Mouse (Mus musculus): ENCODE results near the gene Atp2a1.
"Not testable (repeated sequence)": the region's sequence is repeated elsewhere in the genome, so short reads cannot be mapped to it uniquely, and the experiment has no call there.

Atp2a1 gene

GRCm38 (mm10) chr7:126463004-126463403, at the start of gene Atp2a1:
TSS of gene Atp2a1 (minus strand) at chr7:126463108.
- DNase-seq = no peak

DNA sequence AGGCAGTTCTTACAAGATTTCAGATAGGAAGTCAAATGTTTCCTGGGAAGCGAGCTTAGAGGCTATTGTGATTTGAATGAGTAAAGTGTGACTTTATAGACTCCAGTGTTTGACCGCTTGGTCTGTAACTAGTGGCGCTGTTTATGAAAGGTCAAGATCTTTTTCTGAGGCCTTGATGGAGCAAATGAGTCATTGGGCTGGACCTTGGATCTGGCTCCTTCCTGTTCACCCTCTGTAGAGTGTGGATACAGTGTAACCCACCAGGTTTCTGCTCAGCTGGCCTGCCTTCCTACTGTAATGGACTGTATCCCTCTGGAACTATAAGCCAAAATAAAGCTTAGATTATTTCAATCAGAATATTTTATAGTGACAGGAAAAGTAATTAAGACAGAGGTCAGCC, 48.4 kb upstream of the Atp2a1 start:
- no peak for DNase-seq

- no peak for DNase-seq
These were observed 44.3 kb upstream of the Atp2a1 start for GRCm38 (mm10) chr7:126507126-126507778.

GRCm38 (mm10) chr7:126504913-126505312, 42.0 kb upstream of the Atp2a1 start:
- peak; percentile 33 for DNase-seq

- peak; percentile 99 for DNase-seq
These were observed 40.5 kb upstream of the Atp2a1 start, which contains the start of gene Atxn2l for GRCm38 (mm10) chr7:126503273-126503878. TSS of gene Atxn2l (minus strand) at chr7:126503437.

GRCm38 (mm10) chr7:126502751-126503150, 39.8 kb upstream of the Atp2a1 start:
- DNase-seq = no peak

DNA sequence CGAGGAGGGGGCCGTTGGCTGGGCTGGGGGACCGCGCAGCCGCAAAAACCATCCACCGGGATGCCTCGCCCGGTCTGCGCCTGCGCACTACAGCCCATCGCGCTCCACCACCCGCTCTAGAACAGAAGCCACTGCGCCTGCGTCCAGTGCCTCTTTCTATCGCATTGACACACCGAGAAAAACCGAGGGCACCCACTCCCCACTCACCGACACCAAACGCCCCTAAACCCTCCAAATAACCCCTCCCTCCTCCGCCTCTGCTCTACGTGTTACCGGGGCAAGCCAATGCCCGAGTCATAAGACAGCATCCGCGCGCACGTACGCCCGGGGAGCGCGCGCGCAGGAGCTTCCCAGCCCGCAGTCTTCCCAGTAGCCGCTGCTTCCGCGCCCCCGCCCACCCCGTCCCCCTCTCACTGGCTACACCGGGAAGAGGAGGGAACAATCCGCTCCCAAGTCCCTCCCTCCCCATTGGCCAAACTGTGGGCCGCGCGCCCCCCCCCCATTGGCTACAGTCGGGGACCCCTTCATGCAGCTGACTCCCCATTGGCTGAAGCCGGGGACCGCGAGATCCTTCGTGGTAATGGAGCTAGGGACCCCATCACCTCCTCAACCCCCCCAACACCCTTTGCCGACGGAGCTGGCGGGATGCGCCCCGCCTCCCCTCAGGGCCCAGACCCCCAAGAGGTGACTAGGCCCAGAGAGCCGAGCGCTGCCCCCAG, 39.3 kb upstream of the Atp2a1 start:
- peak; percentile 94 for DNase-seq

- no peak for DNase-seq
These were observed 38.7 kb upstream of the Atp2a1 start for GRCm38 (mm10) chr7:126501684-126502022.

- no peak for DNase-seq
These were observed 36.5 kb upstream of the Atp2a1 start for GRCm38 (mm10) chr7:126499416-126499815.

DNA sequence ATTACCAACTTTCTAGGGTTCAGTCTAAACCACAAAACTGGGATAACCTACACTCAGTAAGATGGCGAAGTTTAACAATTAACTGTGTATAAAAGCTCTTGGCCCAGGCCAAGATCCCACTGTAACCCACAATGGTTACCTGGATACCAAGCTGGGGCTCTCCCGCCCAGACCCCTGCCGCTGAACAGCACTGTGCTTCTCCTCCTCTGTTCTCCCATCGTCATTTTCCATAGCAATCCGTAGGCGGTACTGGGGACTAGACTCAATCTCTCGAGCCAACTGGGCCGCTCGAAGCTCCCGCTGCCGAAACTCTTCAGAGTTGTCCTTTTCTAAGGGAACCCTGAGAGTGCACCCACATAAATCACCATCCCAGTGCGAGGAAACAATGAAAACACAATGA, 35.1 kb upstream of the Atp2a1 start:
- no peak for DNase-seq

GRCm38 (mm10) chr7:126496475-126496874, 33.6 kb upstream of the Atp2a1 start:
- no peak for DNase-seq

DNA sequence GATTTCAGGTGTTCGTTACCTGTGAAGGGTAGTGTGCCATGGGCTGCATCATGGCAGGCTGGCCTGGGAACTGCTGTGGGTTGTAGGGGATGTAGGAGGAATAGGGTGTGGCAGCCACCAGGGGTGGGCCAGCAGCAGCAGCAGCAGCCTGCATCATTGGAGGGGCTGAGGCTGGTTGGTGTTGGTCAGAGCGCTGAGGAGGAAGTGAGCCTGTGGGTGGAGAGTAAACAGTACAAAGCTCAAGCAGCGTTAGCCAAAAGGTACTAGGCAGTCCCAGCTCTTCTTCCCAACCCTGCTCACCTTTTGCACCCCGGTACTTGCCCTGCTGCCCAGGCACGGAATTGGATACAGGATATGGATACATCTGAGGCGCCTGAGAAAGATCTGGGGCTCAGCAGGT, 31.2 kb upstream of the Atp2a1 start:
- no peak for DNase-seq

DNA sequence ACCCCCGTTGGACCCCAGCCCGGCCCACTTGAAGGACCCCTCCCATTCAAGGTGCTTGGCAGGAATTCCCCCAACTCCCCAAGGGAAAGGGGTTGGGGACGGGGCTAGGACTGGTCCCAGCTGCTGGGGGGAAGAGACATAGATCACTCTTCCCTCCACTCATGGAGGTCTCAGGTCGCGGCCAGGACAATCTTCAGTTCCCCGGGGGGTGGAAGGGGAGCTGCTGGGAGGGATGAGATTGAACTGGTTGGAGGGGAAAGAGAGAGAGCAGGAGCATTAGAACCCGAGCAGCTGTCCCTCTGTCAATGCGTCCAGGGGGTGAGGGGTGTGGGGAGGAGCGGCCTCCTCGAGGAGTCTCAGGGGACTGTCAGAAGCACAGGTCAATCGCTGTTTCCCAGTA, 29.1 kb upstream of the Atp2a1 start:
- DNase-seq = no peak

- DNase-seq = no peak
These were observed 28.1 kb upstream of the Atp2a1 start for GRCm38 (mm10) chr7:126491005-126491404.

DNA sequence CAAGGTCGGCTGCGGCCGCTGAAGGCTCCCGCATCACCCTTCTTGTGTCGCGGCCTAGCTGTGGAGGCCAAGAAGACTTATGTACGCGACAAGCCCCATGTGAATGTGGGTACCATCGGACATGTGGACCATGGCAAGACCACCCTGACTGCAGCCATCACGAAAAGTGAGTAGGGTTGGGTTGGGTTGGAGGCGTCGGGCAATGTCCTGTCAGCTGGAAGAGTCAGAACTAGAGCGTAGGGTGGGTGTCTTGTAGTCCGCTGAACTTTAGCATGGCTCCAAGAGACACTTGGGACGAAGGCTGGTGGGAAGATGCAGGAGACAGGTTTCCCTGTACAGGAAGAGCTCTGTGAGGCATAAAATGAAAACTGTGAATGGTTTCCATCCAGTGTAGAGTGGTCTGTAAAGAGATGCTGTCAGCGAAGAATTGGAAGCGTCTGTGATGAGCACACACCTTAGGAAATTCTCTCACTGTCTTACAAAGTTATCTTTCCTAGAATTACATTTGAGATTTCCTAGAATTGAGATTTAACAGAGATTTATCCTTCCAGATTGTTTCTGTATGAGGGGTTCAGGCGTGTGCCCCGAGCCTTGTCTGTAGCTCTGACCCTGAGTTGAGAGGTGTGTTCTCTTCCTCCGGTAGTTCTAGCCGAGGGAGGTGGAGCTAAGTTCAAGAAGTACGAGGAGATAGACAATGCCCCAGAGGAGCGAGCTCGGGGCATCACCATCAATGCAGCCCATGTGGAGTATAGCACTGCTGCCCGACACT, 24.9 kb upstream of the Atp2a1 start:
- DNase-seq = not testable (repeated sequence)

DNA sequence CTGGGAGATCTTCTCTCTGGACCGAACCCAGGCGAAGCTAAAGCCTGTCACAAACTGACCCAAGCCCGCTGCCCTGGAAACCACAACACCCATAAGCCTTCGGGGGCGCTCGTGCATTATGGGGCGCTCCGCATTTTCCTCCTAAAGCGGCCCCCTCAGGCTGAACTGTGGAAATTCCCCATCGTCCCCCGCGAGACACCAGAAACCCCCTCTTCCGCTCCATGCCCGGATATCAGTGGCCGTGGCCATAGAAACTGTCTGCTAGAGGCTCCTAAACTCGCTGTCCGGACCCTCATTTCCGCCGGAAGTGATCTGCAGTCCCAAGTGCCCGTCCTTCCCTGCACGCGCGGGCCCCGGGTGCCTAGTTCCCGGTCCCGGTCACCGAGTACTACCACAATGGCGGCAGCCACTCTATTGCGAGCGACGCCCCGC, 24.2 kb upstream of the Atp2a1 start, which contains the start of gene Tufm:
Gene Tufm, plus strand, starts transcription at position 310 of the 432 bp plus-strand sequence.
- peak; percentile 96 for DNase-seq

DNA sequence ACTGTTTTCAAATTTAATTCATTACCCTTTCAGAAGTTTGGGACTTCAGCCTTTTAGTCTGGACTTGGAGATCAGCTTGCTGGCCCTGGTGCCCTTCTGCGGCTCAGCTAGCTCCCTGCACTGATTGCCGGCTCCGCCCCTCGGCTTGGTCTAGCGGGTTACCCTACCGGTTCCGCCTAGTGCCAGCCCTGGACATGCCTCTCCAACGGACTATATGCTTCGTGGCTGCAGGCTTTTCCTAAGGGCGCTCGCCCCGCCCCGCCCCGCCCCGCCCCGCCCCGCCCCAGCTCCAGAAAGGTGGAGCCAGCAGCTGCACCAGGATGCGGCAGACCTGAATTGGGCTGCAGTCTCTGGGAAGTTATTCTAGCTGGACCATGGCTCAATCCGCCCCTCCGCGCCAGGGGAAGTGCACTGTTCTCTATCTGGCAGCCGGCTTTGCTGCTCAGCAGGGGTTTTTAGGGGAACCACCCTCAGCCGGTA, 19.5 kb upstream of the Atp2a1 start:
- peak; percentile 73 for DNase-seq

GRCm38 (mm10) chr7:126481699-126482098, 18.8 kb upstream of the Atp2a1 start:
- DNase-seq = no peak

DNA sequence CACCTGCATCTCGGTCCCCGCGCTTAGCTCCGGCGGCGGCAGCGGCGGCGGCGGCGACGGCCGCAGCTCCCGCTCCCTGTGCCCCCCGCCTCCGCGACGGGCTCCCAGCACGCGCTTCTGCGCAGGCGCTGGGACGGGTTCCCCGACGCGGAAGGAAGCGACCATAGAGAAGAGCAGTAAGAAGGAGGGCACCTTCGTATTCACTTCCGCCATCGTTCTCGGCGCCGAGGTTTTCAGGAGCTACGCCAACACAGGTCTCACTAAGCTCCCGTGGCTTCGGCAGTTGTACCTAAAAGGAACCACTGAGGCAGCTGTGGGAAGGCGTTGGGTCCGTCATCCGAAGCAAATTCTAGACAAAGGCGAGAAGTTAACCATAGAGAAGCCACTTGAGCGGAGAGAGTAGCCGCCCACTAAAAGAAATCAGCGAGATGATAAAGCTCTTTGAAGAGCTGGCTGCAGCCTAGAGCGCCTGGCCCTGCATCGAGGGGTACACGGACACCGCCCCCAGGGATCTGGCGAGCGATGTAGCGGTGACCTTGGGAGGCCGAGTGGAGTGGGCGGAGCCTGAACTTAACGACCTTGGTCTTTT, 12.2 kb upstream of the Atp2a1 start, which contains the start of gene Sh2b1:
Gene Sh2b1, minus strand, starts transcription at position 432 of the 589 bp plus-strand sequence.
- peak; percentile 90 for DNase-seq

- DNase-seq = peak; percentile 45
These were observed 11.6 kb upstream of the Atp2a1 start for GRCm38 (mm10) chr7:126474486-126474955.

DNA sequence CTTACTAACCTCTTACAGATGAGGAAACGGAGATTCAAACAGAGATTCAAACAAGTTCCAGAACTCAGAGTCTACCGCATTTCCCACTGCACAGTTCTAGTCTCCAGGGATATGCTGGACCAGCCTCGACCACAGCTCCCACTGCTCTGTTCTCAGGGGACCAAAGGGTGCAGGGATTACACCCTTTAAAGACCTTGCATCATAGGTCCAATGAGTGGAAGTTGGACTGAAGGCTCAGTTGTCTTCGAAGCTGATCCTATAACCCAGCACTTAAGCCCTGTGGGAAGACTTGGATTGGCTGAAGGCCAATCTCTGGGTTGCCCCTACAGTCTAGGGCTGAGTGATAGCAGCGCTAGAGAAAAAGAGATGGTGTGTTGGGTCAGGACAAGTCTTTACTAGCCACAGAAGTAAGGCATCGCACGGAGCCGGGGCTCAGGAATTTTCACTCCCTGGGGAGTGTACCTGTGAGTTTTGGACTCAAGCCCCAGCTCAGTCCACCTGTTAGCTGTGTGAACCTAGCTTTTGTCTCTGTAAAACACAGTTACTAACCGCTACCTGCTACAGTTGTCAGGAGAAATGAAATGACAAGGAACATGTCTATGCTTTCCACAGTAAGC, 10.7 kb upstream of the Atp2a1 start:
- DNase-seq = no peak

- DNase-seq = no peak
These were observed 9.8 kb upstream of the Atp2a1 start for GRCm38 (mm10) chr7:126472713-126473112.
